Mouse (Mus musculus): ENCODE results near the gene Plod2.

- TF ChIP-seq CTCF (IDR thresholded peaks at IDR 0.05; ENCODE audit: extremely low read depth, insufficient read depth, insufficient read length, insufficient replicate concordance) (no peak), POLR2A (IDR thresholded peaks at IDR 0.05; ENCODE audit: low read depth, low read length) (no peak)
Observed at GRCm38 (mm10) chr9:92548603-92549002, 6.6 kb downstream of the Plod2 start.
